Mouse (Mus musculus) layer of hippocampus, adult 2 months (tissue): ENCODE data around the gene Ankrd28. TPM values are rescaled to one million over a fixed set of nuclear protein-coding genes. Genes with fewer than 3 reads are reported as not detected.
"Not testable (repeated sequence)": the region's sequence is repeated elsewhere in the genome, so short reads cannot be mapped to it uniquely, and the experiment has no call there.

ENCODE experiments used
- DNase-seq, 2 experiments: peaks; one replicate each; pipeline ENCODE4 v3.0.0; 2022; ENCODE audit warnings: low spot score in 2 of 2
- H3K27ac ChIP-seq: fragments of 200-600 bp; 2 replicates; pipeline ENCODE4 v1.8.1; 2022
- H3K4me3 ChIP-seq: fragments of 200-600 bp; 2 replicates; pipeline ENCODE4 v1.8.1; 2022; ENCODE audit warnings: mild to moderate bottlenecking
- CTCF ChIP-seq: fragments of 200-600 bp; conservative IDR thresholded peaks from 2 replicates; pipeline ENCODE4 v1.8.1; 2022; ENCODE audit warnings: antibody characterized with exemption, mild to moderate bottlenecking, moderate library complexity
- long read RNA-seq, 2 experiments: library from polyadenylated mRNA; stranded (forward); transcript quantifications; one replicate each; pipeline ENCODE4 v2.0.0; 2021; ENCODE audit warnings: borderline mapping rate in 2 of 2
- total RNA-seq, 2 experiments: library from RNA; stranded (reverse); gene quantifications; 2 replicates each; pipeline ENCODE4 v1.2.3; 2021

The Ankrd28 gene
- 10 to 100 TPM; 45.6 to 55.5 TPM for total RNA-seq
- long read RNA-seq, experiment 1, full-length matches to known transcripts: 4 of 9 reads
- long read RNA-seq, experiment 1, partial matches to known transcripts: 2 of 9 reads
- long read RNA-seq, experiment 1, other reads (novel, unspliced or antisense): 3 of 9 reads
- long read RNA-seq, experiment 2, full-length matches to known transcripts: 8 of 22 reads
- long read RNA-seq, experiment 2, partial matches to known transcripts: 5 of 22 reads
- long read RNA-seq, experiment 2, other reads (novel, unspliced or antisense): 9 of 22 reads

GRCm38 (mm10) chr14:31830571-31831369 lies at the start of gene Ankrd28:
Gene Ankrd28 (minus strand): TSS chr14:31830651.
- Histone ChIP-seq H3K27ac (peak within 1 kb of the TSS; percentile 92), H3K4me3 (peak within 1 kb of the TSS; percentile 93)
- DNase-seq: peak; percentile 93 to 94
- TF ChIP-seq CTCF: no peak

- no peak for TF ChIP-seq CTCF
- Histone ChIP-seq H3K4me3 (no peak overlapping the region), H3K27ac (no peak overlapping the region)
- no peak for DNase-seq
These were observed 49.0 kb upstream of the Ankrd28 start for GRCm38 (mm10) chr14:31879456-31879855.

- TF ChIP-seq CTCF: no peak
- no peak for DNase-seq
- H3K27ac ChIP-seq: no peak overlapping the region
- no peak overlapping the region for H3K4me3 ChIP-seq
These were observed 41.7 kb upstream of the Ankrd28 start for GRCm38 (mm10) chr14:31872130-31872529.

GRCm38 (mm10) chr14:31870436-31870835 lies 40.0 kb upstream of the Ankrd28 start:
- no peak overlapping the region for H3K27ac ChIP-seq
- TF ChIP-seq CTCF: no peak
- DNase-seq: no peak
- H3K4me3 ChIP-seq: no peak overlapping the region

- Histone ChIP-seq H3K4me3 (no peak overlapping the region), H3K27ac (no peak overlapping the region)
- DNase-seq: no peak
- TF ChIP-seq CTCF: no peak
These were observed 38.1 kb upstream of the Ankrd28 start for GRCm38 (mm10) chr14:31868591-31868990.

- H3K27ac ChIP-seq, H3K4me3 ChIP-seq: not testable (repeated sequence)
These were observed 35.9 kb upstream of the Ankrd28 start for GRCm38 (mm10) chr14:31866366-31866765.

GRCm38 (mm10) chr14:31858679-31859078 lies 28.2 kb upstream of the Ankrd28 start:
- DNase-seq: no peak
- no peak for TF ChIP-seq CTCF
- Histone ChIP-seq H3K27ac (no peak overlapping the region), H3K4me3 (no peak overlapping the region)

More at GRCm38 (mm10) chr14:31866366-31866765, 35.9 kb upstream of the Ankrd28 start:
- not testable (repeated sequence) for DNase-seq

GRCm38 (mm10) chr14:31857096-31857975 lies 26.9 kb upstream of the Ankrd28 start:
- TF ChIP-seq CTCF: no peak
- no peak overlapping the region for H3K4me3 ChIP-seq
- peak in 1 of 2 experiments; percentile 68 for DNase-seq
- H3K27ac ChIP-seq: peak overlapping the region; percentile 47

GRCm38 (mm10) chr14:31856007-31856406 lies 25.6 kb upstream of the Ankrd28 start:
- Histone ChIP-seq H3K27ac (0 out of 2 replicates have a peak overlapping the region, but pooled peaks have one; percentile 43), H3K4me3 (no peak overlapping the region)
- TF ChIP-seq CTCF: no peak
- no peak for DNase-seq

- peak in 1 of 2 experiments; percentile 27 for DNase-seq
- H3K27ac ChIP-seq: peak overlapping the region; percentile 46; the same call in 1 of the 2 replicates
- no peak for TF ChIP-seq CTCF
- H3K4me3 ChIP-seq: no peak overlapping the region
These were observed 24.2 kb upstream of the Ankrd28 start for GRCm38 (mm10) chr14:31854667-31855066.

- no peak for DNase-seq
- no peak overlapping the region for H3K27ac ChIP-seq
- no peak overlapping the region for H3K4me3 ChIP-seq
- TF ChIP-seq CTCF: no peak
These were observed 13.1 kb upstream of the Ankrd28 start for GRCm38 (mm10) chr14:31843571-31843970.

GRCm38 (mm10) chr14:31832022-31832421 lies 1.6 kb upstream of the Ankrd28 start:
- Histone ChIP-seq H3K27ac (peak overlapping the region; percentile 85), H3K4me3 (peak overlapping the region; percentile 93; the same call in 1 of the 2 replicates)
- DNase-seq: no peak
- TF ChIP-seq CTCF: no peak

GRCm38 (mm10) chr14:31831370-31831712 lies 890 bp upstream of the Ankrd28 start:
- DNase-seq: peak; percentile 63 to 67
- TF ChIP-seq CTCF: no peak
- Histone ChIP-seq H3K4me3 (peak overlapping the region; percentile 93), H3K27ac (peak overlapping the region; percentile 85)
